Comparison of ENCODE assay signal across 13 mouse cellular contexts in the genomic region with DNA sequence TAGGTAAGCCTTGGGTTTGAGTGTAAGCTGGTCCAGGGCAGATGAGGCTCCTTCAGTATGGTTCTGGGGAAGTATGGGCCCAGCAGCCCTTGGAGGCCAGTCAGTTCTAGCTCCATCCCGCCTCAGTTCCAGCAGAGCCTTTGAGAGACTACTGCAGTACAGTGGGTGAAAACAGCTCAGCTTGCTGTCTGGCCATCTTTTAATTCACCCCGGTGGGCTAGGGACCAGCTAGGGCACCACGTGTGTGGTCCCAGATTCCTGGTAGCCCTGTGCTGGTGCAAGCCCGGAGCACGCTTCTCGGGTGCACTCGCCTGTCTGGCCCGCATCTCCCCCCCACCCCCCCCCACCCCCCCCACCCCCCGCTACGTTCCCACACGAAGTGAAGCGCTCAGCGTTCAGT. TPM values are rescaled to one million over a fixed set of nuclear protein-coding genes. Genes with fewer than 3 reads are reported as not detected.
DNase-seq lines count a peak whose midpoint lies in the region; ATAC-seq and TF ChIP-seq lines count a peak whose summit lies in the region.
"Had no signal": no experiment of that assay in that cellular context is flagged by ENCODE, and none has a peak within 500 bp of the region (broad histone marks: within the 10 kb centered on the region; RNA-seq: fewer than 3 reads in every experiment).

No protein-coding gene starts in this region.

- H3K4me3 ChIP-seq in erythroblast, embryonic 14.5 days (replicated peaks) = peak overlapping the region; percentile 25
- peak overlapping the region; percentile 55 to 65 for H3K4me3 ChIP-seq in ES-E14 (ENCODE audit: insufficient read depth in 1 of 2, low read depth in 1 of 2, low read length in 2 of 2, poor library complexity in 1 of 2, severe bottlenecking in 1 of 2)
- H3K4me3 ChIP-seq in hindbrain, embryonic 13.5 days = no peak overlapping the region
- peak overlapping the region; percentile 42 for H3K4me3 ChIP-seq in liver, embryonic 16.5 days (ENCODE audit: low read depth, low read length)

- peaks cover 38% of the 10 kb centered on the region for H3K27me3 ChIP-seq in erythroblast, embryonic 14.5 days (ENCODE audit: control insufficient read depth)
- H3K27me3 ChIP-seq in hindbrain, embryonic 13.5 days = peaks cover 69% of the 10 kb centered on the region
- peaks cover 15% of the 10 kb centered on the region for H3K27me3 ChIP-seq in liver, embryonic 16.5 days (ENCODE audit: control insufficient read depth, insufficient read depth, low read depth, low read length)

- H3K4me2 ChIP-seq in hindbrain, embryonic 13.5 days = peak overlapping the region; percentile 22; the same call in 1 of the 2 replicates
- H3K4me2 ChIP-seq in liver, embryonic 16.5 days (ENCODE audit: low read depth, low read length) = peak overlapping the region; percentile 46

- H3K27ac ChIP-seq in ES-E14 (ENCODE audit: insufficient read depth, low read depth, low read length, poor library complexity, severe bottlenecking) = peak overlapping the region; percentile 67; the same call in 1 of the 2 replicates
- H3K27ac ChIP-seq in hindbrain, embryonic 13.5 days = no peak overlapping the region
- peak overlapping the region; percentile 10; the same call in 1 of the 2 replicates for H3K27ac ChIP-seq in liver, embryonic 16.5 days (ENCODE audit: low read length)

- no peaks in the 10 kb centered on the region for H3K4me1 ChIP-seq in erythroblast, embryonic 14.5 days (ENCODE audit: control insufficient read depth)
- H3K4me1 ChIP-seq in ES-E14 (ENCODE audit: control insufficient read depth in 2 of 2, insufficient read depth in 2 of 2, low read length in 2 of 2, poor library complexity in 1 of 2) = peaks cover 4 to 15% of the 10 kb centered on the region in 2 experiments; a peak in 3 of 4 replicates
- peaks cover 8% of the 10 kb centered on the region for H3K4me1 ChIP-seq in hindbrain, embryonic 13.5 days (replicated peaks)
- H3K4me1 ChIP-seq in liver, embryonic 16.5 days (ENCODE audit: control insufficient read depth, low read depth, low read length) = no peaks in the 10 kb centered on the region

- WGBS in hindbrain, embryonic 13.5 days = under 1% methylated on average over 11 of the region's 13 CpGs
- WGBS in liver, embryonic 16.5 days (ENCODE audit: insufficient replicate concordance) = 4% methylated on average over 10 of the region's 13 CpGs

- no peaks in the 10 kb centered on the region for H3K36me3 ChIP-seq in erythroblast, embryonic 14.5 days (ENCODE audit: control insufficient read depth)
- no peaks in the 10 kb centered on the region for H3K36me3 ChIP-seq in ES-E14 (ENCODE audit: control insufficient read depth, insufficient read depth, low read length, poor library complexity, severe bottlenecking)
- no peaks in the 10 kb centered on the region for H3K36me3 ChIP-seq in hindbrain, embryonic 13.5 days
- H3K36me3 ChIP-seq in liver, embryonic 16.5 days (ENCODE audit: control insufficient read depth, insufficient read depth) = no peaks in the 10 kb centered on the region

- peak overlapping the region; percentile 54; the same call in 1 of the 2 replicates for H3K9ac ChIP-seq in ES-E14 (ENCODE audit: insufficient read depth, low read depth, low read length, poor library complexity, severe bottlenecking)
- H3K9ac ChIP-seq in hindbrain, embryonic 13.5 days = no peak overlapping the region
- H3K9ac ChIP-seq in liver, embryonic 16.5 days (ENCODE audit: low read depth, low read length) = no peak overlapping the region

- DNase-seq in ES-E14 (ENCODE audit: low read depth, low spot score) = no peak
- no peak for DNase-seq in urinary bladder, postnatal 14 days (ENCODE audit: low spot score)
- no peak for DNase-seq in layer of hippocampus, postnatal 10 days (ENCODE audit: low spot score in 2 of 2)
- no peak for DNase-seq in frontal cortex, adult 2 months (ENCODE audit: extremely low spot score in 1 of 2, low spot score in 1 of 2)
- DNase-seq: cerebellum, adult 2 months; gastrocnemius, postnatal 14 days; right cerebral cortex, postnatal 25 days had no signal

- H3K9me3 ChIP-seq in erythroblast, embryonic 14.5 days (ENCODE audit: control insufficient read depth, low read length) = no peaks in the 10 kb centered on the region
- H3K9me3 ChIP-seq in ES-E14 (ENCODE audit: control insufficient read depth, insufficient read depth, low read depth, low read length) = no peaks in the 10 kb centered on the region
- H3K9me3 ChIP-seq in hindbrain, embryonic 13.5 days = no peaks in the 10 kb centered on the region
- H3K9me3 ChIP-seq in liver, embryonic 16.5 days (replicated peaks; ENCODE audit: control insufficient read depth, low read length) = no peaks in the 10 kb centered on the region

- in situ Hi-C loops in ES-E14 (cut with MboI; ENCODE audit: low sequenced_read_pairs in 2 of 2, unreplicated experiment in 2 of 2) = no loop called here

- no peak for ATAC-seq in erythroblast, adult 5-6 weeks (replicated peaks; ENCODE audit: low FRiP score, poor library complexity, severe bottlenecking)
- ATAC-seq in hindbrain, embryonic 13.5 days (ENCODE audit: low FRiP score) = no peak
- no peak for ATAC-seq in liver, embryonic 16.5 days (ENCODE audit: low read depth)

TF ChIP-seq in ES-E14, 5 proteins besides CTCF, POLR2A, EP300 and RAD21:
- TF ChIP-seq ZNF384 (IDR thresholded peaks at IDR 0.05; ENCODE audit: low read depth, low read length) = no peak
- TF ChIP-seq MAFK (IDR thresholded peaks at IDR 0.05; ENCODE audit: insufficient read depth, low read depth, low read length) = no peak
- TF ChIP-seq HCFC1 (IDR thresholded peaks at IDR 0.05; ENCODE audit: borderline replicate concordance, insufficient read depth, low read length) = no peak
- TF ChIP-seq CHD2 (IDR thresholded peaks at IDR 0.05; ENCODE audit: low read depth, low read length) = no peak

RNA-seq across cellular contexts. Expression of a gene that starts 2.1 kb away (rescaled TPM):
- polyA plus RNA-seq in erythroblast, embryonic 14.5 days (2012) = 0.06 TPM in 1 of 2 replicates, not detected in the other
- total RNA-seq in erythroblast, adult 5-6 weeks (2015; ENCODE audit: low replicate concordance) = not detected in 2 replicates
- not detected in 2 replicates for total RNA-seq in erythroblast, adult 5-6 weeks (2017; ENCODE audit: low replicate concordance)
- total RNA-seq in ES-E14 (2012; rRNA removed) = 24.6 and 35.4 TPM in 2 replicates
- 0.62 and 0.64 TPM in 2 replicates for polyA plus RNA-seq in hindbrain, embryonic 13.5 days (2015; fragmentation: Nextera tagmentation; extraction: Ambion mirVana)
- polyA plus RNA-seq in liver, embryonic 16.5 days (2015; fragmentation: Nextera tagmentation; extraction: Ambion mirVana) = 2.2 and 2.9 TPM in 2 replicates
- total RNA-seq in layer of hippocampus, postnatal 10 days (2021) = not detected
- polyA plus RNA-seq in frontal cortex, adult 2 months (2012; rRNA removed) = 0.06 and 0.15 TPM in 2 replicates
- total RNA-seq: layer of hippocampus, adult 18-20 months; megakaryocyte, adult 5-6 weeks had no signal
